Mouse (Mus musculus) limb, embryonic 11.5 days (tissue): ENCODE data around the gene Tdg. TPM values are rescaled to one million over a fixed set of nuclear protein-coding genes. Genes with fewer than 3 reads are reported as not detected.
A peak's percentile ranks its signal among the peaks of the same experiment; 100 is the strongest.

Experiments used
- ATAC-seq: fragments of 200-750 bp; cut with Nextera tagmentation; 2 replicates; pipeline ENCODE4 v1.8.0; 2017; ENCODE audit warnings: low read depth; ENCODE audit not compliant: insufficient number of reproducible peaks, low FRiP score, low TSS enrichment
- DNase-seq: peaks from one replicate; pipeline ENCODE4 v3.0.0-alpha.2; 2015; ENCODE audit warnings: low spot score
- H3K27ac ChIP-seq: fragments of 300-500 bp; sonication (generic); replicated peaks from 2 replicates; pipeline ENCODE4 v1.5.1; 2014; ENCODE audit warnings: low read depth, mild to moderate bottlenecking, low read length
- H3K27me3 ChIP-seq: fragments of 300-500 bp; sonication (generic); 2 replicates; pipeline ENCODE4 v1.6.1; 2014; ENCODE audit warnings: mild to moderate bottlenecking, low read length, mixed read lengths; ENCODE audit not compliant: control insufficient read depth, insufficient read depth
- H3K36me3 ChIP-seq: fragments of 300-500 bp; sonication (generic); 2 replicates; pipeline ENCODE4 v1.6.1; 2014; ENCODE audit warnings: mild to moderate bottlenecking, low read length, moderate library complexity, mixed read lengths; ENCODE audit not compliant: control insufficient read depth, insufficient read depth
- H3K4me1 ChIP-seq: fragments of 300-500 bp; sonication (generic); 2 replicates; pipeline ENCODE4 v1.6.1; 2014; ENCODE audit warnings: low read length, mixed read lengths; ENCODE audit not compliant: control insufficient read depth, insufficient read depth
- H3K4me2 ChIP-seq: fragments of 300-500 bp; sonication (generic); 2 replicates; pipeline ENCODE4 v1.6.1; 2014; ENCODE audit warnings: low read depth, mild to moderate bottlenecking, moderate library complexity; ENCODE audit not compliant: severe bottlenecking
- H3K4me3 ChIP-seq: fragments of 300-500 bp; sonication (generic); 2 replicates; pipeline ENCODE4 v1.5.1; 2014; ENCODE audit warnings: low read depth, low read length
- H3K9ac ChIP-seq: fragments of 300-500 bp; sonication (generic); 2 replicates; pipeline ENCODE4 v1.6.1; 2014; ENCODE audit warnings: mild to moderate bottlenecking, low read length
- H3K9me3 ChIP-seq: fragments of 300-500 bp; sonication (generic); 2 replicates; pipeline ENCODE4 v1.6.1; 2016; ENCODE audit warnings: low read length; ENCODE audit not compliant: control insufficient read depth
- WGBS: fragments of 180-500 bp; shearing (Covaris S2); extraction: QIAGEN DNeasy Blood & Tissue Kit; methylation state at CpG from one replicate; pipeline ENCODE4 v1.1.7; 2014; 5-methylcytosine and 5-hydroxymethylcytosine counted together
- polyA plus RNA-seq: library from polyadenylated mRNA; unstranded; fragments of >200 nt; fragmentation: Nextera tagmentation; extraction: Ambion mirVana; gene quantifications from 2 replicates; pipeline ENCODE4 v1.2.1, GENCODE M21; 2014

Gene Tdg
- polyA plus RNA-seq, 1 experiment from 2014 or later: 250 TPM

DNA sequence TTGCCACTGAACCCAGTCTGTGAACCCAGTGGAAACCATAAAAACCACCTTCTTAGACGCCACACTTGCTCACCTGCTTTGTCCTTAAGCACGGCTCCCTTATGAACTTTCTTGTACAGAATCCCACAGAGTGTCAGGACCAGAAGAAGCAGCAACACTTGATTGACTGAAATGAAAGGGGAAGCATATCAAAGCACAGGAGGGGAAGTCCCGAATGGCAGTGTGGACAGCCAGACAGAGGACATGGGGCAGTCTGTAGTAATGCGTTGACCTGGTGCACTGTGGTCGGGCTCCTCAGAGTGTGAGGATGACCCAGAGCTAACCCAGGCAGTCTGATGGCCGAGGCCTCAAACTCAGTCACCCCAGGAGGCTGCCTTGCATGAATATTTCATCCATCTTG lies 40.6 kb downstream of the Tdg start:
- Histone ChIP-seq H3K27ac (no peak overlapping the region), H3K4me1 (no peaks in the 10 kb centered on the region), H3K9ac (no peak overlapping the region), H3K27me3 (no peaks in the 10 kb centered on the region), H3K4me3 (no peak overlapping the region), H3K9me3 (no peaks in the 10 kb centered on the region), H3K36me3 (no peaks in the 10 kb centered on the region), H3K4me2 (no peak overlapping the region)
- 85% methylated on average over 6 of the region's 6 CpGs for WGBS
- ATAC-seq: no peak
- DNase-seq: no peak

DNA sequence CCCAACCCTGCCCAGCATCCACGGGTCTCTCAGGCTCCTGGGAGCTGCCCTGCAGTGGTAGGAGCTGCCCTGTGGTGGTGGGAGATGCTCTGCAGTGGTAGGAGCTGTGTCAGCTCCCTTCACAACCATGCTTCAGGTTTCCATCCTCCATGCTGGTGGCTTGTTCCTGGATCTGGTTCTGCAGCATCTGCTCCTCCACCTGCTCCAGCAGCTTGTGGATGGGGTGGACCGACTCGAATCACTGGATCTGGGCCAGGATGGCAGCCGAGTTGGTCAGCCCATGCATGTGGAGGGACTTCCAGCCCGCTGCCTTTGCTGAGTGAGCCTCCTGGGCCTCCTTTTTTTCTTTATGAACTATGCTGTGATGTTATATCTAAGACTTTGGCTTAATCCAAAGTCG lies 47.3 kb downstream of the Tdg start:
- Histone ChIP-seq H3K4me1 (no peaks in the 10 kb centered on the region), H3K27ac (no peak overlapping the region), H3K4me3 (no peak overlapping the region), H3K9me3 (no peaks in the 10 kb centered on the region), H3K27me3 (no peaks in the 10 kb centered on the region), H3K4me2 (no peak overlapping the region), H3K9ac (no peak overlapping the region), H3K36me3 (no peaks in the 10 kb centered on the region)
- no peak for ATAC-seq
- WGBS: 82% methylated on average over 6 of the region's 6 CpGs
- no peak for DNase-seq

DNA sequence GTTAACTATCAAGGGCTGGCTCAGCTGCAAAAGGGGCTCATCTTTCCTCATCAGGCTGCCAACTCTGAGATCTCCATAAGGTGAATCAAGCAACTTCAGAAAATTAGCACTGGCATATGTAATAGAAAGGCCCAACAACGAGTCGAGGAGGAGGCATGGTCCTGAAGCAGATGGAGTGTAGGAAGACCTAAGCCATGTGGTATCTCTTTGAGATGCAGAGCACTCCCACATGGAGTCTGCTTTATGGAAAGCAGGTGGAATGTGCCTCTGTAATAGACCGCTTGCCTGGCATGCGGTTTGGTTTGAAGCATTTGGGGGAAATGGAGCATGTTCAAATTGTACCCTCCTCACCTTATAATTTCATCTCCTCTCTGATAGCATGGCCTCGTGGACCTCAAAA lies 51.1 kb downstream of the Tdg start:
- Histone ChIP-seq H3K4me3 (no peak overlapping the region), H3K9me3 (no peaks in the 10 kb centered on the region), H3K36me3 (no peaks in the 10 kb centered on the region), H3K27me3 (no peaks in the 10 kb centered on the region), H3K4me1 (no peaks in the 10 kb centered on the region), H3K27ac (no peak overlapping the region), H3K9ac (no peak overlapping the region), H3K4me2 (no peak overlapping the region)
- DNase-seq (no peak), ATAC-seq (no peak)
- 93% methylated on average over 5 of the region's 5 CpGs for WGBS

DNA sequence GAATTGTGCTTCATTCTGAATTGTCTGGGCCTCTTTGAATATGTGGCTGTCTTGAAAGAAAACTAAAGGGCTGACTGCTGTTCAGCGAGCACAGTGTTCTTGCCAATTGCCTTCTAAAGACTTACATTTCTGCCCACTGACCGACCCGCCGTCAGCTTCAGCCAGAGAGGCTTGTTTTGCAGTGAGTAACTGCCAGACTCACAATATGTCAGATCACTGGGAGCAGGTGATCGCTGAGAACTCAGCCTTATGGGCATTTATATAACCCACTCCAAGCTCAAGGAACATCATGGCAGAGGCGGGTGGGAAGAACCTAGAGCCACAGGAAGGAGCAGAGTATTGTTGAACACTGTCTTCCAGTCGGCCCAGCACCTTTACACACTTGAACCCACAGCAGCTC lies 52.0 kb downstream of the Tdg start:
- no peak overlapping the region for H3K4me2 ChIP-seq
- ATAC-seq: no peak
- no peak overlapping the region for H3K9ac ChIP-seq
- H3K27ac ChIP-seq: no peak overlapping the region
- H3K4me3 ChIP-seq: no peak overlapping the region
- H3K36me3 ChIP-seq: no peaks in the 10 kb centered on the region
- H3K27me3 ChIP-seq: no peaks in the 10 kb centered on the region
- WGBS: 82% methylated on average over 7 of the region's 7 CpGs
- H3K4me1 ChIP-seq: no peaks in the 10 kb centered on the region
- no peak for DNase-seq
- H3K9me3 ChIP-seq: no peaks in the 10 kb centered on the region

DNA sequence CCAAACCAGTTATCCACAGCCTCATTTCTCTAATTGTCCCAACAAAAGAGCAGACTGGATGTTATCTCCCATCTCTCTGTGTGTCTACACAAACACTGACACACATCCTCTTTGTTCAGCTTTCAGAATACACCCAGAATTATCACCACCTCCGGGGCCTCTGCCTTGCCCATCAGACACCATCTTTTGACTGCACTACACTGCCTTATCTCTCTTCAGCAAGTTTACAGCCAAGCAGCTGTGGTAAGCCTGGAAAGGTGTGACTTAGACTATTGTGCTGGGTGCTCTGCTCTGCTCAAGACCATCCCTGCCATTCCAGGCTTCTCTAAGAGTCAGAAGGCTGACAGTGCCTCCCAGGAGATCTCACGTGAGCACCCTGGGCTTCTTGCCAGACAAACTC lies 55.8 kb downstream of the Tdg start:
- H3K9me3 ChIP-seq: no peaks in the 10 kb centered on the region
- DNase-seq (no peak), ATAC-seq (no peak)
- H3K36me3 ChIP-seq: no peaks in the 10 kb centered on the region
- no peak overlapping the region for H3K27ac ChIP-seq
- H3K9ac ChIP-seq: no peak overlapping the region
- no peak overlapping the region for H3K4me3 ChIP-seq
- no peaks in the 10 kb centered on the region for H3K4me1 ChIP-seq
- H3K4me2 ChIP-seq: no peak overlapping the region
- 78% methylated on average over 2 of the region's 2 CpGs for WGBS
- H3K27me3 ChIP-seq: no peaks in the 10 kb centered on the region

DNA sequence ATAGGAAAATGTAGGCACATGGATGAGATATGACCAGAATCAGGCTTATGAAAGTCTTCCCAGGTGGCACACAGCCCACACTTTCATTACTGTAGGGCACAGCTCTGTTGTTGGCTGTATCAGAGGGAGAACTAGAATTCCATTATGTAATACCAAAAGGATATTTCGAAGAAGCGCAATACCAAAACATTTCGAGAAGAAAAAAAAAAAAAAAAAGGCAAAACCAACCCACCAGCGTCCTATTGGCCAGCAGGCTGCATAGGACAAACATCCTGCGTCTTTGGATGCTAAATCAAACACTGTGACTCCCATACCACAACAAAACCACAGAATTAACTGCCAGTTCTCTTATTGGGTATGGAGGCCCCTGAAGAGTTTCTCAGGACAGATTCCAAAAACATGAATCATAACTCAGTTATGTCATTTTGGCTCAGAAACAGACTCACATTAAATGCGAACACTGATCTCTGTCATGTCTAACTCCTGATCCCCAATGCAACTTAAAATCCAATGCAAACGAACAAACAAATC lies 60.1 kb downstream of the Tdg start:
- Histone ChIP-seq H3K4me1 (peaks cover 4% of the 10 kb centered on the region; the same call in 1 of the 2 replicates), H3K27me3 (no peaks in the 10 kb centered on the region), H3K4me3 (peak overlapping the region; percentile 3), H3K4me2 (peak overlapping the region; percentile 43), H3K27ac (0 out of 2 replicates have a peak overlapping the region, but pooled peaks have one; percentile 82), H3K36me3 (no peaks in the 10 kb centered on the region), H3K9ac (no peak overlapping the region), H3K9me3 (no peaks in the 10 kb centered on the region)
- ATAC-seq (no peak), DNase-seq (no peak)
- WGBS: 80% methylated on average over 7 of the region's 7 CpGs

DNA sequence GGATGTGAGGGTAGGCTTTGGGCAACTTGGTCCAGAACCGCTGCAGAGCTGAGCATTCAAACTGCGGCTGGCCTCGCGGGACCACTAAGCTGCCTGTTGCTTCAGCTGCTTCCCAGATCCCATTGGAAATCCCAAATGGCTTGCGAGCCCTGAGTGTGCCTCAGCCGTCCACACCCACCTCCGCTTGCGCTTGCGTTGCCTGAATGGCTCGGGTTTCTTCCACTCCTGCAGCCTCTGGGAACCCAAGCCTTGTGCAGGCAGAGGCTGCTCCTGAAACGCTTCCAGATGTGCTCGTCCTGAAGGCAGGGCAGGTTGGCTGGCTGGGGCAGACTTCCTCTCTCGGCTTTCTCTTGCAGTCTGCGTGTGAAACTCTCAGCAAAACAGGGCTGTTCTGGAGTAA lies 60.9 kb downstream of the Tdg start, which contains the start of gene Glt8d2:
Glt8d2 (minus strand) TSS at position 157 of the 400 bp plus-strand sequence.
- peak within 1 kb of the TSS; percentile 82 for H3K27ac ChIP-seq
- no peaks in the 10 kb centered on the region for H3K36me3 ChIP-seq
- 2% methylated on average over 14 of the region's 14 CpGs for WGBS
- DNase-seq (peak; percentile 91), ATAC-seq (peak; percentile 95)
- peak within 1 kb of the TSS; percentile 43 for H3K4me2 ChIP-seq
- peaks cover 4% of the 10 kb centered on the region; the same call in 1 of the 2 replicates for H3K4me1 ChIP-seq
- no peaks in the 10 kb centered on the region for H3K9me3 ChIP-seq
- no peaks in the 10 kb centered on the region for H3K27me3 ChIP-seq
- H3K9ac ChIP-seq: peak within 1 kb of the TSS; percentile 37; the same call in 1 of the 2 replicates
- peak within 1 kb of the TSS; percentile 3 for H3K4me3 ChIP-seq

DNA sequence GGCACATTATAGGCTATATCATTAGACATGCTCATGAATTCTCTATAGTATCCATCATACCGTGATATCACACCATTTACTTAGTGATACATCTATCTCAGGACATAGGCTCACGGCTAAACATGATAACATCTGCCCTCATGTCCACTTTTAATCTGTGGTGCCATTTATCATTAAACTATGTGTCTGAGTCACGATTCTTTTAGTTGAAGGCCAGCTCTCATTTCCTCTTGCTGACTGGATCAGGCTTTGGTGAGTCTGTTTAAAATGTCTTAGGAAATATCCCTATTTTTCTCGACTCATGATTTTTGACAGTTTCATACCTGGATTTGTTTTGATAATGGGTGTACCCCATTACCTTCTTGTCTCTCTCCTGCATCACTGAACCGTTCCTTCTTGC lies 66.3 kb downstream of the Tdg start, which contains the start of gene Hcfc2:
Hcfc2 (plus strand) TSS at position 205 of the 400 bp plus-strand sequence.
- H3K36me3 ChIP-seq: no peaks in the 10 kb centered on the region
- H3K9ac ChIP-seq: no peak within 1 kb of the TSS
- no peak for DNase-seq
- no peak within 1 kb of the TSS for H3K27ac ChIP-seq
- H3K9me3 ChIP-seq: no peaks in the 10 kb centered on the region
- WGBS: 81% methylated on average over 5 of the region's 5 CpGs
- H3K4me2 ChIP-seq: no peak within 1 kb of the TSS
- H3K27me3 ChIP-seq: no peaks in the 10 kb centered on the region
- peaks cover under 1% of the 10 kb centered on the region; the same call in 1 of the 2 replicates for H3K4me1 ChIP-seq
- no peak within 1 kb of the TSS for H3K4me3 ChIP-seq
- ATAC-seq: no peak
